Mouse (Mus musculus) cerebellum, adult 2 months (tissue): ENCODE measurements at regions not wholly inside any gene's neighbourhood (a gene's known extent, or its start where the extent isn't known, plus 50 kb on each side); places are given as distances from the start of the nearest gene placed in this dataset.

Experiments used
- DNase-seq, 2 experiments: peaks; one replicate each; pipeline ENCODE4 v3.0.0; 2021
- H3K27ac ChIP-seq: fragments of 200-500 bp; 2 replicates; pipeline ENCODE4 v1.5.1; 2012; ENCODE audit warnings: low read length, control low read depth, inconsistent platforms; ENCODE audit not compliant: insufficient read depth
- H3K27me3 ChIP-seq: fragments of 200-500 bp; 2 replicates; pipeline ENCODE4 v1.6.1; 2012; ENCODE audit warnings: inconsistent platforms, mild to moderate bottlenecking, low read length, moderate library complexity; ENCODE audit not compliant: control insufficient read depth, insufficient read depth
- H3K4me1 ChIP-seq: fragments of 200-500 bp; 2 replicates; pipeline ENCODE4 v1.6.1; 2011; ENCODE audit warnings: low read length; ENCODE audit not compliant: control insufficient read depth, insufficient read depth
- H3K4me3 ChIP-seq: fragments of 200-500 bp; replicated peaks from 2 replicates; pipeline ENCODE3; 2011; ENCODE audit warnings: mild to moderate bottlenecking, low read depth, low read length, control low read depth; ENCODE audit not compliant: insufficient read depth
- CTCF ChIP-seq: fragments of 200-500 bp; IDR thresholded peaks from 2 replicates; pipeline ENCODE4 v1.5.1; 2011; ENCODE audit warnings: low read depth, mild to moderate bottlenecking, control low read depth, low read length, moderate library complexity, borderline replicate concordance; ENCODE audit not compliant: insufficient read depth
- POLR2A ChIP-seq: fragments of 200-500 bp; IDR thresholded peaks from 2 replicates; pipeline ENCODE4 v1.6.1; 2011; ENCODE audit warnings: low read length, control low read depth, borderline replicate concordance; ENCODE audit not compliant: insufficient read depth
- WGBS: fragments of 180-500 bp; shearing (Covaris S2); methylation state at CpG from one replicate; pipeline ENCODE4 v1.1.7; 2018; 5-methylcytosine and 5-hydroxymethylcytosine counted together

GRCm38 (mm10) chr10:108033317-108033795 lies 121.4 kb upstream of the Otogl start:
- H3K4me3 ChIP-seq: no peak overlapping the region
- H3K4me1 ChIP-seq: 0 out of 2 replicates have a peak, but pooled peaks cover 2% of the 10 kb centered on the region
- TF ChIP-seq POLR2A (no peak), CTCF (no peak)
- no peak for DNase-seq
- no peak overlapping the region for H3K27ac ChIP-seq
- WGBS: 100% methylated on average over 1 of the region's 1 CpGs
- H3K27me3 ChIP-seq: no peaks in the 10 kb centered on the region

- Histone ChIP-seq H3K27me3 (no peaks in the 10 kb centered on the region), H3K4me1 (0 out of 2 replicates have a peak, but pooled peaks cover 2% of the 10 kb centered on the region), H3K27ac (no peak overlapping the region), H3K4me3 (no peak overlapping the region)
- no peak for TF ChIP-seq CTCF
- TF ChIP-seq POLR2A: no peak
- DNase-seq: no peak
- 76% methylated on average over 2 of the region's 2 CpGs for WGBS
Measured at GRCm38 (mm10) chr10:108027506-108027905, 115.6 kb upstream of the Otogl start.

DNA sequence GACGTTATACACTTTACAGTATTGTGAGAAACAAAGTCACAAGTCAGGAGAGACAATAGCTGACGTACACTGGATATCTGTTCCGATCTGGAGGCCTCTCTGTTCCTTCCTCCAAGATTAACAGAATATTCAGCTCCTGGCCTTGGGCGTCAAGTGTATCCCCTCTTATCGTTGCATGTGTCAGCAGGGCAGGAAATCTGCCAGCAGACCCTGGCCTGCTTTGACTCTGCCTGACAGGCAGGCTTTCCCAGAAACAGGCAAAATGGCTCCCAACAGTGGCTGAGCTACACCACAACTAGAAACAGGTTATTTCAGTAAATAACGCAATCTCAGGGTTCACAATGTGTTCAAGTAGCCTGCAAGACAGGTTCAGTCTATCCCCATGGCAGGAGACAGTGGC lies 112.3 kb upstream of the Otogl start:
- Histone ChIP-seq H3K27ac (no peak overlapping the region), H3K4me1 (no peaks in the 10 kb centered on the region), H3K27me3 (no peaks in the 10 kb centered on the region), H3K4me3 (no peak overlapping the region)
- no peak for DNase-seq
- 77% methylated on average over 6 of the region's 6 CpGs for WGBS
- TF ChIP-seq POLR2A (no peak), CTCF (no peak)

GRCm38 (mm10) chr10:108016552-108016951 lies 104.6 kb upstream of the Otogl start:
- TF ChIP-seq POLR2A (no peak), CTCF (no peak)
- no peaks in the 10 kb centered on the region for H3K4me1 ChIP-seq
- no peak overlapping the region for H3K27ac ChIP-seq
- H3K4me3 ChIP-seq: no peak overlapping the region
- DNase-seq: no peak
- 96% methylated on average over 1 of the region's 1 CpGs for WGBS
- no peaks in the 10 kb centered on the region for H3K27me3 ChIP-seq

DNA sequence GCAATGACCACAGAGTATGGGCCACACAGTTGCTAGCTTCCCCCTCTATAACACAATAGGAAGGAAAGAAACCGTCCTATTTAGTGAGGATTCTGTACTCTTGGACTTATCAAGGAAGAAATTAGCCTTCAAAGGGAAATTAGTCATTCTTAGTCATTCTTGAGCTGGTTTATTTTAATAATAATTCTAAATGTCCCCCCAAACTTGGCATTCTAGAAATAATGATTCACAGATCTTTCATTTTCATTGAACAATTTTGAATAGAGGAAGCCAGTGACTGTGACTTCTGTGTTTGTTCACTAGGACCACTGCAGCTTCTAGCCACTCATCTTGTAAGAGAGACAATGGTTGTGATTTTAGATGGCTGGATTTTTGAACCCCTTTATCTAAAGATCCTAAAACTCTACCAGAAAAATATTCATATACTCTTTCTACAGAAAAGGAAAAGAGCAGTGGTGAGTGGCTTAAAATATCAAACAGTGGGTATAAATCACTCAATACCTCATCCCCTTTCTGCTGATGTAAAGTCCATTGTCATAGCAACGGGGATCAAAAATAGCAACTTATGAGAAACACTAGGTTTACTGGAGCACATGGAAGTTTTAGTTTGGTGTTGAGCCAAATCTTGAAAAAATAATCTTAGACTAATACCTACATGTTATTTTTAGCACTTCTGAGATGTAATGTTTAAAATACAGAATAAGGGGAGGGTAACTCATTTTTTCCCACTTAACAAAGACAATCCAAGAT lies 83.1 kb upstream of the Otogl start:
- Histone ChIP-seq H3K27me3 (no peaks in the 10 kb centered on the region), H3K4me3 (no peak overlapping the region), H3K4me1 (no peaks in the 10 kb centered on the region), H3K27ac (no peak overlapping the region)
- DNase-seq: no peak
- 84% methylated on average over 2 of the region's 2 CpGs for WGBS
- no peak for TF ChIP-seq CTCF
- TF ChIP-seq POLR2A: no peak

DNA sequence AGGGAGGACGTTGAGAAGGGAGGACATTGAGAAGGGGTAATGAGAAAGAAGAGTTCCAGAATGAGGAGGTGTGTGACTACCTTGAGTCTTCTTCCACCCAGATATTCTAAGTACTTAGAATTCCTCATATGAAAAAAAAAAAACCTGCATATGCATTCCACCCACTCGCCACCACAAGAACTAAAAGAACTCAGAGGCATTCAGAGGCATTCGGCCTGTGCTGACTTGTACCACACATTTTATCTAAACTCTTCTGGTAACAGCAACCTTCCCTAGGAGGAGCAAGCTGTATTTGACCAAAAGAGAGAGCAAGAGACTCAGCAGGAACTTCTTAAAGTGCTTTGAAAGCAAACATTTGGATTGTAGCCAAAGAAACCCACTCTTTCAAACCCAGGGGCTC lies 80.7 kb upstream of the Otogl start:
- no peaks in the 10 kb centered on the region for H3K4me1 ChIP-seq
- WGBS: 53% methylated on average over 3 of the region's 3 CpGs
- TF ChIP-seq CTCF (no peak), POLR2A (no peak)
- no peaks in the 10 kb centered on the region for H3K27me3 ChIP-seq
- H3K27ac ChIP-seq: no peak overlapping the region
- no peak for DNase-seq
- H3K4me3 ChIP-seq: no peak overlapping the region

DNA sequence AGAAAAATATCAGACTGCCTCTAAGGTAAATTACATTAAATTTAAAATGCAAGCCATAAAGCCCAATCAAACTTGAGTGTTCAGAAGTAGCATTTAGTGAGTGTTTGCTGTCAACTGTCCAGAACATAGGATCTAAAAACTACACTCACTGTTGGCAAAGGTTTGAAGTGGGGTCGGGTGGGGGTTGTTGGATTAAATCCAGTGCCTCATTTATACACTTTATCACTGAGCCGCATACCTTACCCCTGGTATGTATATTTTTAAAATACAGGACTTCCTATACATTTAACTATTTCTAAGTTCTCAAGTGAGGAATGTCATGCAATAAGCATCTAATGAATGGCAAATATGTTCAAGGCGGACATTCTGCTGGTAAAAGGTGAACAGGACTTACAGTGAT lies 78.6 kb upstream of the Otogl start:
- DNase-seq: no peak
- Histone ChIP-seq H3K4me1 (no peaks in the 10 kb centered on the region), H3K4me3 (no peak overlapping the region), H3K27me3 (no peaks in the 10 kb centered on the region), H3K27ac (no peak overlapping the region)
- whole genome bisulfite sequencing: 81% methylated on average over 3 of the region's 3 CpGs
- TF ChIP-seq POLR2A (no peak), CTCF (no peak)

DNA sequence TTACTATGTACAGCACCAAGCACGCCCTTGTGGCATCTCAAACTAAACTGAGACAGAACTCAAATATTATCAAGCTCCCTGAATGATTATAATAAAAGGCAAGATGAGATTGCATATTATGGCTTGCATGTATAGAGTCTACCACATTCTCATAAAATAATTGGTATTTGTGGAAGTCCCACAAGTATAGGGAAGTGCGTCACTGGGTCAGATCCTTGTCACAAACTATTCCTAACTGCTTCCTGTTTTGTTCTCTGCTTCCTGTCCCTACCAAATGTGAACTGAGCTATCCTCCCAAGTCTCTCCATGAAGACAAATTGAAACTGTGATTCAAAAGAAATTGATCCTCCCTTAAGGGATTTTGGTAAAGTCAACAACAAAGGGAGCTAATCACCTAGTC lies 78.0 kb upstream of the Otogl start:
- Histone ChIP-seq H3K27me3 (no peaks in the 10 kb centered on the region), H3K4me1 (no peaks in the 10 kb centered on the region), H3K4me3 (no peak overlapping the region), H3K27ac (no peak overlapping the region)
- TF ChIP-seq CTCF (no peak), POLR2A (no peak)
- no peak for DNase-seq
- WGBS: 95% methylated on average over 2 of the region's 2 CpGs
